Comparison of ENCODE assay signal across 13 mouse cellular contexts in genomic region chr2:96707772-96708350, GRCm38 (mm10).
DNase-seq lines count a peak whose midpoint lies in the region; ATAC-seq lines count a peak whose summit lies in the region.
"Had no signal": no experiment of that assay in that cellular context is flagged by ENCODE, and none has a peak within 500 bp of the region (broad histone marks: within the 10 kb centered on the region; RNA-seq: fewer than 3 reads in every experiment).

No protein-coding gene starts in this region.

- ATAC-seq in forebrain, embryonic 11.5 days (replicated peaks; ENCODE audit: low FRiP score) = peak; percentile 69; the same call in 1 of the 2 replicates
- no peak for ATAC-seq in forebrain, embryonic 16.5 days
- ATAC-seq: lung, postnatal 0 days had no signal

- no peak overlapping the region for H3K9ac ChIP-seq in forebrain, embryonic 11.5 days (ENCODE audit: low read length)
- no peak overlapping the region for H3K9ac ChIP-seq in forebrain, embryonic 16.5 days (replicated peaks; ENCODE audit: low read depth, low read length)
- H3K9ac ChIP-seq: hindbrain, embryonic 12.5 days; stomach, embryonic 15.5 days had no signal

- no peak overlapping the region for H3K27ac ChIP-seq in forebrain, embryonic 11.5 days (ENCODE audit: low read depth, low read length)
- H3K27ac ChIP-seq in forebrain, embryonic 16.5 days (ENCODE audit: low read length) = no peak overlapping the region
- H3K27ac ChIP-seq: hindbrain, embryonic 12.5 days; stomach, embryonic 15.5 days had no signal

- intact Hi-C loops in left cerebral cortex, postnatal 4 days (cut with DNase I) = no loop called here

- H3K9me3 ChIP-seq in forebrain, embryonic 11.5 days (ENCODE audit: control insufficient read depth, low read length) = no peaks in the 10 kb centered on the region
- no peaks in the 10 kb centered on the region for H3K9me3 ChIP-seq in forebrain, embryonic 16.5 days (ENCODE audit: control insufficient read depth, low read length)
- H3K9me3 ChIP-seq: hindbrain, embryonic 12.5 days; stomach, embryonic 15.5 days had no signal

- H3K27me3 ChIP-seq in forebrain, embryonic 11.5 days (ENCODE audit: control insufficient read depth, insufficient read depth, low read length) = no peaks in the 10 kb centered on the region
- H3K27me3 ChIP-seq in forebrain, embryonic 16.5 days (replicated peaks; ENCODE audit: control insufficient read depth, insufficient read depth, low read length) = no peaks in the 10 kb centered on the region
- H3K27me3 ChIP-seq: hindbrain, embryonic 12.5 days; stomach, embryonic 15.5 days had no signal

- WGBS in forebrain, embryonic 11.5 days = 72% methylated on average over 4 of the region's 4 CpGs
- 65% methylated on average over 4 of the region's 4 CpGs for WGBS in forebrain, embryonic 16.5 days

- H3K4me1 ChIP-seq in forebrain, embryonic 11.5 days (replicated peaks; ENCODE audit: control insufficient read depth, insufficient read depth, low read length) = no peaks in the 10 kb centered on the region
- no peaks in the 10 kb centered on the region for H3K4me1 ChIP-seq in forebrain, embryonic 16.5 days (replicated peaks; ENCODE audit: control insufficient read depth, insufficient read depth, low read length)
- H3K4me1 ChIP-seq: hindbrain, embryonic 12.5 days; stomach, embryonic 15.5 days had no signal

- H3K36me3 ChIP-seq in forebrain, embryonic 11.5 days (ENCODE audit: control insufficient read depth, insufficient read depth, low read length) = no peaks in the 10 kb centered on the region
- H3K36me3 ChIP-seq in forebrain, embryonic 16.5 days (ENCODE audit: control insufficient read depth, insufficient read depth) = no peaks in the 10 kb centered on the region
- H3K36me3 ChIP-seq: hindbrain, embryonic 12.5 days; stomach, embryonic 15.5 days had no signal

- DNase-seq in forebrain, embryonic 11.5 days (ENCODE audit: low spot score) = no peak
- peak; percentile 15 for DNase-seq in left cerebral cortex, postnatal 4 days
- DNase-seq in left cerebral cortex, adult 11 months (ENCODE audit: low spot score) = no peak
- peak; percentile 6 for DNase-seq in R1 (ENCODE audit: low read depth, low spot score)
- peak; percentile 38 for DNase-seq in embryo, embryonic 10.5 days (ENCODE audit: low spot score)
- DNase-seq in kidney, postnatal 14 days = no peak
- DNase-seq in lung, postnatal 36 days = no peak
- DNase-seq: gastrocnemius, postnatal 25 days; layer of hippocampus, postnatal 36 days had no signal

- no peak overlapping the region for H3K4me2 ChIP-seq in forebrain, embryonic 11.5 days (ENCODE audit: low read depth, low read length, severe bottlenecking)
- no peak overlapping the region for H3K4me2 ChIP-seq in forebrain, embryonic 16.5 days (ENCODE audit: low read length)
- H3K4me2 ChIP-seq: hindbrain, embryonic 12.5 days; stomach, embryonic 15.5 days had no signal

- H3K4me3 ChIP-seq in forebrain, embryonic 11.5 days (ENCODE audit: low read depth, low read length) = no peak overlapping the region
- H3K4me3 ChIP-seq in forebrain, embryonic 16.5 days (replicated peaks; ENCODE audit: low read length) = no peak overlapping the region
- H3K4me3 ChIP-seq: hindbrain, embryonic 12.5 days; stomach, embryonic 15.5 days had no signal

Comparison
In these comparisons a context has a peak if more than half of its experiments do, and no peak if none do; other contexts are left out.
1. DNase-seq: peak in left cerebral cortex, postnatal 4 days (single experiment), R1 (single experiment) and embryo, embryonic 10.5 days (single experiment); none in forebrain, embryonic 11.5 days (single experiment), left cerebral cortex, adult 11 months (single experiment), kidney, postnatal 14 days (single experiment) and lung, postnatal 36 days (single experiment).